Mouse (Mus musculus) forebrain, embryonic 13.5 days (tissue): ENCODE measurements around the gene Olfr1411. TPM values are rescaled to one million over a fixed set of nuclear protein-coding genes. Genes with fewer than 3 reads are reported as not detected.

Experiments used
- ATAC-seq: fragments of 200-750 bp; cut with Nextera tagmentation; 2 replicates; pipeline ENCODE4 v1.8.0; 2017
- H3K27ac ChIP-seq: fragments of 300-500 bp; sonication (generic); 2 replicates; pipeline ENCODE4 v1.5.1; 2015; ENCODE audit warnings: inconsistent platforms, mild to moderate bottlenecking, moderate library complexity
- H3K27me3 ChIP-seq: fragments of 300-500 bp; sonication (generic); 2 replicates; pipeline ENCODE4 v1.6.1; 2015; ENCODE audit warnings: mild to moderate bottlenecking, inconsistent platforms
- H3K36me3 ChIP-seq: fragments of 300-500 bp; sonication (generic); 2 replicates; pipeline ENCODE4 v1.6.1; 2015; ENCODE audit warnings: mild to moderate bottlenecking, inconsistent platforms; ENCODE audit not compliant: poor library complexity, severe bottlenecking
- H3K4me1 ChIP-seq: fragments of 300-500 bp; sonication (generic); 2 replicates; pipeline ENCODE4 v1.6.1; 2015; ENCODE audit warnings: inconsistent platforms
- H3K4me2 ChIP-seq: fragments of 300-500 bp; sonication (generic); 2 replicates; pipeline ENCODE4 v1.6.1; 2015; ENCODE audit warnings: inconsistent platforms, mild to moderate bottlenecking, moderate library complexity
- H3K4me3 ChIP-seq: fragments of 300-500 bp; sonication (generic); 2 replicates; pipeline ENCODE4 v1.5.1; 2015; ENCODE audit warnings: mild to moderate bottlenecking, inconsistent platforms
- H3K9ac ChIP-seq: fragments of 300-500 bp; sonication (generic); 2 replicates; pipeline ENCODE4 v1.6.1; 2015; ENCODE audit warnings: mild to moderate bottlenecking, inconsistent platforms
- H3K9me3 ChIP-seq: fragments of 300-500 bp; sonication (generic); replicated peaks from 2 replicates; pipeline ENCODE4 v1.6.1; 2016; ENCODE audit warnings: inconsistent platforms
- WGBS: fragments of 180-500 bp; shearing (Covaris S2); methylation state at CpG from one replicate; pipeline ENCODE4 v1.1.7; 2015; 5-methylcytosine and 5-hydroxymethylcytosine counted together
- polyA plus RNA-seq: library from polyadenylated mRNA; unstranded; fragments of >200 nt; fragmentation: Nextera tagmentation; extraction: Ambion mirVana; gene quantifications from 2 replicates; pipeline ENCODE4 v1.2.1, GENCODE M21; 2015

Gene Olfr1411
- polyA plus RNA-seq, 1 experiment from 2014 or later: not detected

GRCm38 (mm10) chr1:92628227-92628626, 34.0 kb downstream of the Olfr1411 start:
- H3K36me3 ChIP-seq: no peaks in the 10 kb centered on the region
- H3K4me2 ChIP-seq: no peak overlapping the region
- no peak overlapping the region for H3K27ac ChIP-seq
- no peak overlapping the region for H3K4me3 ChIP-seq
- 77% methylated on average over 4 of the region's 4 CpGs for WGBS
- no peak overlapping the region for H3K9ac ChIP-seq
- H3K4me1 ChIP-seq: no peaks in the 10 kb centered on the region
- H3K9me3 ChIP-seq: no peaks in the 10 kb centered on the region
- ATAC-seq: no peak
- H3K27me3 ChIP-seq: no peaks in the 10 kb centered on the region

- Histone ChIP-seq H3K36me3 (peaks cover 18% of the 10 kb centered on the region), H3K9ac (no peak overlapping the region), H3K4me1 (peaks cover 5% of the 10 kb centered on the region), H3K4me2 (no peak overlapping the region), H3K27ac (no peak overlapping the region), H3K27me3 (no peaks in the 10 kb centered on the region), H3K9me3 (no peaks in the 10 kb centered on the region), H3K4me3 (no peak overlapping the region)
- 60% methylated on average over 5 of the region's 5 CpGs for WGBS
- ATAC-seq: no peak
Observed at GRCm38 (mm10) chr1:92632196-92632595, 38.0 kb downstream of the Olfr1411 start.

- Histone ChIP-seq H3K9me3 (no peaks in the 10 kb centered on the region), H3K4me2 (no peak overlapping the region), H3K27ac (no peak overlapping the region), H3K27me3 (no peaks in the 10 kb centered on the region), H3K9ac (no peak overlapping the region), H3K36me3 (peaks cover 26% of the 10 kb centered on the region), H3K4me1 (peaks cover 5% of the 10 kb centered on the region), H3K4me3 (no peak overlapping the region)
- no peak for ATAC-seq
- WGBS: 79% methylated on average over 6 of the region's 6 CpGs
Observed at GRCm38 (mm10) chr1:92632948-92633347, 38.7 kb downstream of the Olfr1411 start.

GRCm38 (mm10) chr1:92633726-92634125, 39.5 kb downstream of the Olfr1411 start:
- ATAC-seq: no peak
- peaks cover 5% of the 10 kb centered on the region for H3K4me1 ChIP-seq
- WGBS: 90% methylated on average over 8 of the region's 8 CpGs
- peaks cover 34% of the 10 kb centered on the region for H3K36me3 ChIP-seq
- no peak overlapping the region for H3K4me2 ChIP-seq
- no peaks in the 10 kb centered on the region for H3K27me3 ChIP-seq
- H3K4me3 ChIP-seq: no peak overlapping the region
- no peak overlapping the region for H3K27ac ChIP-seq
- H3K9ac ChIP-seq: no peak overlapping the region
- H3K9me3 ChIP-seq: no peaks in the 10 kb centered on the region

- Histone ChIP-seq H3K4me2 (no peak overlapping the region), H3K4me3 (no peak overlapping the region), H3K9ac (no peak overlapping the region), H3K4me1 (peaks cover 5% of the 10 kb centered on the region), H3K27me3 (no peaks in the 10 kb centered on the region), H3K9me3 (no peaks in the 10 kb centered on the region), H3K36me3 (peaks cover 42% of the 10 kb centered on the region), H3K27ac (no peak overlapping the region)
- WGBS: 74% methylated on average over 1 of the region's 1 CpGs
- no peak for ATAC-seq
Observed at GRCm38 (mm10) chr1:92634569-92634968, 40.4 kb downstream of the Olfr1411 start.

GRCm38 (mm10) chr1:92634976-92635599, 40.9 kb downstream of the Olfr1411 start:
- 62% methylated on average over 4 of the region's 4 CpGs for WGBS

GRCm38 (mm10) chr1:92636015-92636414, 41.8 kb downstream of the Olfr1411 start:
- no peak for ATAC-seq
- H3K9me3 ChIP-seq: no peaks in the 10 kb centered on the region
- H3K4me2 ChIP-seq: no peak overlapping the region
- no peak overlapping the region for H3K9ac ChIP-seq
- peaks cover 43% of the 10 kb centered on the region for H3K36me3 ChIP-seq
- no peak overlapping the region for H3K4me3 ChIP-seq
- WGBS: 90% methylated on average over 8 of the region's 8 CpGs
- H3K27ac ChIP-seq: no peak overlapping the region
- H3K27me3 ChIP-seq: no peaks in the 10 kb centered on the region
- H3K4me1 ChIP-seq: peaks cover 17% of the 10 kb centered on the region

More at GRCm38 (mm10) chr1:92634976-92635599, 40.9 kb downstream of the Olfr1411 start:
- Histone ChIP-seq H3K36me3 (peaks cover 43% of the 10 kb centered on the region), H3K27me3 (no peaks in the 10 kb centered on the region), H3K9ac (no peak overlapping the region), H3K27ac (0 out of 2 replicates have a peak overlapping the region, but pooled peaks have one; percentile 27), H3K4me2 (no peak overlapping the region), H3K4me3 (no peak overlapping the region), H3K4me1 (peaks cover 8% of the 10 kb centered on the region), H3K9me3 (no peaks in the 10 kb centered on the region)
- ATAC-seq: peak; percentile 27; the same call in 1 of the 2 replicates

GRCm38 (mm10) chr1:92636676-92637075, 42.5 kb downstream of the Olfr1411 start:
- Histone ChIP-seq H3K4me1 (peaks cover 20% of the 10 kb centered on the region), H3K4me2 (no peak overlapping the region), H3K4me3 (no peak overlapping the region), H3K27ac (no peak overlapping the region), H3K9me3 (no peaks in the 10 kb centered on the region), H3K27me3 (no peaks in the 10 kb centered on the region), H3K9ac (no peak overlapping the region), H3K36me3 (peaks cover 43% of the 10 kb centered on the region)
- 96% methylated on average over 11 of the region's 11 CpGs for WGBS
- no peak for ATAC-seq

GRCm38 (mm10) chr1:92637501-92638172, 43.4 kb downstream of the Olfr1411 start:
- Histone ChIP-seq H3K9me3 (no peaks in the 10 kb centered on the region), H3K36me3 (peaks cover 43% of the 10 kb centered on the region), H3K4me1 (peaks cover 26% of the 10 kb centered on the region), H3K27ac (no peak overlapping the region), H3K27me3 (no peaks in the 10 kb centered on the region), H3K9ac (no peak overlapping the region), H3K4me2 (no peak overlapping the region), H3K4me3 (no peak overlapping the region)
- 94% methylated on average over 15 of the region's 15 CpGs for WGBS
- ATAC-seq: no peak

GRCm38 (mm10) chr1:92638181-92638580, 44.0 kb downstream of the Olfr1411 start:
- no peak overlapping the region for H3K27ac ChIP-seq
- no peak for ATAC-seq
- H3K36me3 ChIP-seq: peaks cover 43% of the 10 kb centered on the region
- peaks cover 27% of the 10 kb centered on the region for H3K4me1 ChIP-seq
- H3K4me3 ChIP-seq: no peak overlapping the region
- H3K27me3 ChIP-seq: no peaks in the 10 kb centered on the region
- H3K4me2 ChIP-seq: no peak overlapping the region
- H3K9ac ChIP-seq: no peak overlapping the region
- 88% methylated on average over 3 of the region's 3 CpGs for WGBS
- no peaks in the 10 kb centered on the region for H3K9me3 ChIP-seq

GRCm38 (mm10) chr1:92638736-92639135, 44.5 kb downstream of the Olfr1411 start:
- H3K4me3 ChIP-seq: no peak overlapping the region
- no peaks in the 10 kb centered on the region for H3K27me3 ChIP-seq
- WGBS: 94% methylated on average over 4 of the region's 4 CpGs
- no peak overlapping the region for H3K9ac ChIP-seq
- H3K4me1 ChIP-seq: peaks cover 27% of the 10 kb centered on the region
- no peak overlapping the region for H3K4me2 ChIP-seq
- no peak for ATAC-seq
- no peak overlapping the region for H3K27ac ChIP-seq
- H3K36me3 ChIP-seq: peaks cover 43% of the 10 kb centered on the region
- H3K9me3 ChIP-seq: no peaks in the 10 kb centered on the region

- peak overlapping the region; percentile 96 for H3K4me3 ChIP-seq
- no peaks in the 10 kb centered on the region for H3K9me3 ChIP-seq
- ATAC-seq: no peak
- H3K4me1 ChIP-seq: peaks cover 23% of the 10 kb centered on the region
- H3K27ac ChIP-seq: no peak overlapping the region
- H3K9ac ChIP-seq: peak overlapping the region; percentile 97; the same call in 1 of the 2 replicates
- 95% methylated on average over 6 of the region's 6 CpGs for WGBS
- H3K4me2 ChIP-seq: peak overlapping the region; percentile 99
- 0 out of 2 replicates have a peak, but pooled peaks cover 3% of the 10 kb centered on the region for H3K27me3 ChIP-seq
- H3K36me3 ChIP-seq: peaks cover 38% of the 10 kb centered on the region
Observed at GRCm38 (mm10) chr1:92640393-92640792, 46.2 kb downstream of the Olfr1411 start.
